Mouse (Mus musculus): ENCODE measurements around the gene Nedd9. TPM values are rescaled to one million over a fixed set of nuclear protein-coding genes. Genes with fewer than 3 reads are reported as not detected.
"Not testable (repeated sequence)": the region's sequence is repeated elsewhere in the genome, so short reads cannot be mapped to it uniquely, and the experiment has no call there.

Nedd9 gene
- polyA plus RNA-seq, 1 experiment: 0.16 TPM

GRCm38 (mm10) chr13:41280696-41281095 is 206.5 kb downstream of the Nedd9 start:
- peaks cover 6% of the 10 kb centered on the region; the same call in 1 of the 2 replicates for H3K9me3 ChIP-seq
- TF ChIP-seq FLI1 (IDR thresholded peaks at IDR 0.05; ENCODE audit: low read length) (no peak), GATA1 (IDR thresholded peaks at IDR 0.05; ENCODE audit: borderline replicate concordance, low read length) (no peak)
- H3K27me3 ChIP-seq (replicated peaks): peaks cover 6% of the 10 kb centered on the region
- H3K4me1 ChIP-seq: peaks cover 3% of the 10 kb centered on the region; the same call in 1 of the 2 replicates
- no peak overlapping the region for H3K4me3 ChIP-seq (replicated peaks)
- no peaks in the 10 kb centered on the region for H3K36me3 ChIP-seq (replicated peaks; ENCODE audit: low read length)

DNA sequence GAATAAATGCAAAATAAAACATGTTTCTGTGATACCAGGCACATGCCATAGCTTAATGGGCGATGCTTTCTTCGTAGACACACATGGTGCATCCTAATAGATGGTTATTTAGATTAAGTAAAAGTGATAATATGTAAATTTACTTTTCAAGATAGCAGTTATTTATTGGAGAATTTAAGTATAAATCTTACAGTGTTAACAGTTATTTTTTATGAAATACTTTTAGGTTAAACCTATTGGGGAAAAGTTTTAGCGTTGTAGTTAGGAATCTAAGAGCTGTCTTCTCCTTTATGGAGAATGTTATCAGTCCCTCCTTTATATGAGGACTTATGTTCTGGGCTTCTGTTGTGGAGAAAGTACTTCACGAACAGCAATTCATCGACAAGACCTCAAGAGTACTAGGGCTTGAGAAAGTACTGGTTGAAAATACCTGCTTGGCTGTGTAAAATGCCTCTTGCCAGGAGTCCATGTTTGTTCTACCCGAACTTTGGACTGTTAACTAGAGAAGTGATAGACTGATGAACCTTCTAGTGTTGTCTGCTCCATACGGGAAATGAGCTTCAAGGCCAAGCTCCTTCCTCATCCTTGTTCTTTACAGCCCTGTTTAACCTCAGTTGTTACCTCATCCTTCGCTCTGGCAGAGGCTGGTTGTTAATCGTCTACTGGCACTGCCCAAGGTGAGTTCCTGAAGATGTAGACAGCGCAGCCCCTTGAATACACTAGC is 213.1 kb downstream of the Nedd9 start, which contains the start of gene Gm17364:
Gene Gm17364, minus strand, starts transcription at position 51 of the 724 bp plus-strand sequence.
- Histone ChIP-seq H3K4me1 (peaks cover 3% of the 10 kb centered on the region; the same call in 1 of the 2 replicates), H3K27me3 (replicated peaks) (no peaks in the 10 kb centered on the region), H3K9me3 (peaks cover 6% of the 10 kb centered on the region; the same call in 1 of the 2 replicates), H3K36me3 (replicated peaks; ENCODE audit: low read length) (peaks cover 9% of the 10 kb centered on the region), H3K4me3 (replicated peaks) (no peak within 1 kb of the TSS)
- TF ChIP-seq FLI1 (IDR thresholded peaks at IDR 0.05; ENCODE audit: low read length) (no peak), GATA1 (IDR thresholded peaks at IDR 0.05; ENCODE audit: borderline replicate concordance, low read length) (no peak)

DNA sequence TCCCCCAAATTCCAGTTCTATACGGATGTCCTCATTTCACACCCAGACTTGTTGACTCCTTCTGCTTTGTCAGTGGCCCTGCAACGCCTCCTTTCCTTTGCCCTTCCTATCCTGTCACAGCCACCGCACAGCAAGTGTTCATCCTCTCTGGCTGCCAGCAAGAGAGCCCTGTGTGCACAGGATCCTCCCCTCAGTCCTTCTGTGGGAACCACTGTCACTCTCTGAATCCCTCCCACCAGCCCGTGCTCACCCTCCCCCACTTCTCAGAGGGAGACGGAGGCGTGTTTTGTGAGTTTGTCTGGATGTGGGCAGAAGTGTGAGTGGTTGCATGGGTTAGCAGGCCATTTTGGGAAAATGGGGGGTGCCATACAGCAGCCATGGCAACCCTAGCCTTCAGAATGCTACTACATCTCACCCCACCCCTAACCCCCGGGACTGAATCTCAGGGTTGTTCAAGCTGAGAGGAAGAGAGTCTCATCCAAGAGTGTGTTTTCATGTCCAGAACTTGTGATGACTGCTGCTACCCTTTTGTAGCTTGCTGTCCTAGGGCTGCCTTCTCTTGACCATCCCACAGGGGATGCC is 219.2 kb downstream of the Nedd9 start:
- Histone ChIP-seq H3K27me3 (replicated peaks) (no peaks in the 10 kb centered on the region), H3K4me3 (replicated peaks) (no peak overlapping the region), H3K4me1 (peaks cover 8% of the 10 kb centered on the region), H3K9me3 (peaks cover 16% of the 10 kb centered on the region), H3K36me3 (replicated peaks; ENCODE audit: low read length) (peaks cover 3% of the 10 kb centered on the region)
- TF ChIP-seq FLI1 (IDR thresholded peaks at IDR 0.05; ENCODE audit: low read length) (no peak), GATA1 (IDR thresholded peaks at IDR 0.05; ENCODE audit: borderline replicate concordance, low read length) (no peak)

- Histone ChIP-seq H3K27me3 (replicated peaks) (no peaks in the 10 kb centered on the region), H3K36me3 (replicated peaks; ENCODE audit: low read length) (no peaks in the 10 kb centered on the region), H3K4me1 (peaks cover 10% of the 10 kb centered on the region), H3K4me3 (replicated peaks) (no peak overlapping the region), H3K9me3 (peaks cover 16% of the 10 kb centered on the region)
- TF ChIP-seq GATA1 (IDR thresholded peaks at IDR 0.05; ENCODE audit: borderline replicate concordance, low read length) (no peak), FLI1 (IDR thresholded peaks at IDR 0.05; ENCODE audit: low read length) (no peak)
Observed at GRCm38 (mm10) chr13:41263304-41264006, 223.7 kb downstream of the Nedd9 start.

GRCm38 (mm10) chr13:41261617-41262016 is 225.5 kb downstream of the Nedd9 start:
- not testable (repeated sequence) for H3K36me3 ChIP-seq (replicated peaks; ENCODE audit: low read length); H3K4me3 ChIP-seq (replicated peaks); H3K27me3 ChIP-seq (replicated peaks); H3K4me1 ChIP-seq
- peaks cover 16% of the 10 kb centered on the region for H3K9me3 ChIP-seq

Other genes starting within 250 kb of the Nedd9 start
- 0.67 and 4.8 TPM in 2 replicates for gene Smim13, start 237.5 kb downstream of the Nedd9 start, polyA plus RNA-seq (2012; ENCODE audit: insufficient read depth, low replicate concordance)
- not detected in 2 replicates for gene Gm17364, start 213.4 kb downstream of the Nedd9 start, polyA plus RNA-seq (2012; ENCODE audit: insufficient read depth, low replicate concordance)
- gene Tmem170b, start 118.5 kb upstream of the Nedd9 start, polyA plus RNA-seq (2012; ENCODE audit: insufficient read depth, low replicate concordance): 3.1 and 9.2 TPM in 2 replicates

Measured in megakaryocyte, embryonic 14.5 days (primary cell).